Mouse (Mus musculus): Measurements from ENCODE around the gene Epn3. TPM values are rescaled to one million over a fixed set of nuclear protein-coding genes. Genes with fewer than 3 reads are reported as not detected.

Epn3 gene
- polyA plus RNA-seq, 1 experiment from 2014 or later, result 0.78 TPM

DNA sequence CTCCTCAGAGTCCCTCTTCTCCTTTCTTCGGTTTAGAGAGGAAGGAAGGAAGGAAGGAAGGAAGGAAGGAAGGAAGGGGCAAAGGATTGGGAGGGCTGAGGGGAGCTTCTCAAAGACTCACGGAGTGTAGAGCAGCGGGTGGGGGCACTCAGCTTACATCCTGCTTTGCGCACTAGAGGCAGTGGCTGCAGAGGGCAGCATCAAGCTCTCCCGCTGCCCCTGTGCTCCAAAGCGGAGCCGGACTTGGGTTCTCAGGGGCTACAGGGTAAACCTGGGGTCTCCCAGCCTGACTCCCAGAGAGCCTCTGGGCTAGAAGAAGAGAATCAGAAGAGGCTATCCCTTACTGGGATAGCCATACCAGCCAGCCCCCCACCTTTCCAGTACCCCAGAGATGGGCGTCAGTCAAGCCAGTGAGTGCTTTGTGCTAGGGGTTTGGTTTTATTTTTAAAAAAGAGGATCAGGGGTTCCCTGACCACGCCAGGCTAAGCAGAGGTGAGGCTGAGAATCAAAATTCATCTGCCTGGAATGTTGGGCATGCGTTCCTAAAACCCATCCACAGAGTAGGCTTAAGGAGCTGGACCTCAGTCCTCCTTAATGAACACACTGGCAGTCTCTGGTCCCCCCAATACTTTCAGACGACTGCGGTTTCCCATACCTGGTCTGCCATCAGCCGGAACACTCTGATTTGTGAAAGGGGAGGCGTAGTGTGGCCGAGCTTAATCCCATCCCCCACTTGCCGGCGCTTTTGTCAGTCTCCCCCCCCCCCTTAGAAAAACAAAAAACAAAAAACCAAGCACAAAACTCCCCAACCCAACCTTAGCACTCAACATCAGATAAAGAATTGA lies 27.8 kb downstream of the Epn3 start:
- no peak for DNase-seq (ENCODE audit: low spot score)

- no peak for DNase-seq (ENCODE audit: low spot score)
Measured at GRCm38 (mm10) chr11:94470391-94470790, 29.4 kb downstream of the Epn3 start.

GRCm38 (mm10) chr11:94469136-94470064 lies 30.4 kb downstream of the Epn3 start:
- no peak for DNase-seq (ENCODE audit: low spot score)

DNA sequence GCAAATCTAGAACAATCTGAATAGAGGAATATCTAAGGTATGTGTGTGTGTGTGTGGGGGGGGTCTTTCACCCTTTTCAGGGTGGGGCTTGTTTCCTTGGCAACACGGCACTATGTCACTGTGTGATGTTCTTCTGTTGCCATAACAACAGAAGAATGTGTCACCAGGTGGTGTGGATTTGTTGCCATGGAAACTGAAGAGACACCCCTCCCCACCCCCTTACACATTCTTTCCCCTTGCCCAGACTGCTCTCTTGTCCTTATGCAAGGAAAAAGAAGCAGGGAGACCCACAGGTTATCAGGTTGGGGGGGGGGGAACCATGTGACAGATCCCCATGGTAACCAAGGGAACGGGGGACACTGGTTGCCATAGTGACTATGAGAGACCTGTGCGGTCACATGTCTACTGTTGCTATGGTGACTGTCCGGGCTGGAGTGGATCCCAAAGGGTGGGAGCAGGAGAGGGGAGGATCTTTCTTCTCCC lies 31.2 kb downstream of the Epn3 start:
- no peak for DNase-seq (ENCODE audit: low spot score)

DNA sequence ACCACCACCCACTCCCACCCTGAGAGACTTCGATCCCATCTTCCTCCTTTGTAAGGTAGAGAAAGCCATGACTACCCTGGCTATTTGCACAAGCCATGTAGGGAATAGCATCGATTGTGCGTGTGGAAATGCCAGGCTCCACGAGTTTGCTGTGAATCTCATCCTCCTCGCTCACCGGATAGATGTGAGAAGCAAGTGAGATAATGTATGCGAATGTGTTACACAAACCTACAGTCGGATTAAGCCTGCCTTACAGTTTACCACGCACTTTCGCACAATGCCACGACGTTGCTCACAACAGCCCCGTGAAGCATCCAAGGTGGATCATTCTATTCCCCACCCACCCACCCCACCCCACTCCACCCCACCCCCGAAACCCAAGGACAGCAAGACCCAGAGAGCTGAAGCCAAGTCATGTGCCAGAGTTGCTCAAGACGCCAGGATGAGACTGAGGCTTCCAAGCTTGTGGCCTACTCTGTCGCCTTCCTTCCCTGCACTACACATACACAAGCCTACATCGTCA lies 33.4 kb downstream of the Epn3 start:
- no peak for DNase-seq (ENCODE audit: low spot score)

DNA sequence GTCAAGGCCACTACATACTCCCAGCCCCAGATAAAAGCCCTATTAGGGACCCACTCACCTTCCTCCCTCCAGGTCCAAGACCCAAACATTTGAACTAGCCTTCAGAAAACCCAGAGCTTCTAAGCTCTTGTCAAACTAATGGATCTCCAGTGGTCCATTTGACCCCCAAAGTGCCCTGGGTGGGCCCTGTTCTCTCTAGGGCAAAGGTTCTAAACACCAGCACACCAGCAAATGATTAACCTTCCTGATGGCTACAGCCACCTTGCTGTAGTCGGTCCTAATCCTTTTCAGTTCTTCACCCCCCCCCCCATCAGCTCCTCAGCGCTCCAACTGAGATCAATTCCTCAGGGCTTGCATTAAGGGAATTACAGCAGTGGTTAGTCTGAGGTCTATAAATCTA lies 35.6 kb downstream of the Epn3 start:
- no peak for DNase-seq (ENCODE audit: low spot score)

- DNase-seq (ENCODE audit: low spot score), result no peak
Measured at GRCm38 (mm10) chr11:94461856-94462255, 37.9 kb downstream of the Epn3 start.

- DNase-seq (ENCODE audit: low spot score), result no peak
Measured at GRCm38 (mm10) chr11:94457001-94457400, 42.8 kb downstream of the Epn3 start.

GRCm38 (mm10) chr11:94456347-94456746 lies 43.4 kb downstream of the Epn3 start:
- no peak for DNase-seq (ENCODE audit: low spot score)

DNA sequence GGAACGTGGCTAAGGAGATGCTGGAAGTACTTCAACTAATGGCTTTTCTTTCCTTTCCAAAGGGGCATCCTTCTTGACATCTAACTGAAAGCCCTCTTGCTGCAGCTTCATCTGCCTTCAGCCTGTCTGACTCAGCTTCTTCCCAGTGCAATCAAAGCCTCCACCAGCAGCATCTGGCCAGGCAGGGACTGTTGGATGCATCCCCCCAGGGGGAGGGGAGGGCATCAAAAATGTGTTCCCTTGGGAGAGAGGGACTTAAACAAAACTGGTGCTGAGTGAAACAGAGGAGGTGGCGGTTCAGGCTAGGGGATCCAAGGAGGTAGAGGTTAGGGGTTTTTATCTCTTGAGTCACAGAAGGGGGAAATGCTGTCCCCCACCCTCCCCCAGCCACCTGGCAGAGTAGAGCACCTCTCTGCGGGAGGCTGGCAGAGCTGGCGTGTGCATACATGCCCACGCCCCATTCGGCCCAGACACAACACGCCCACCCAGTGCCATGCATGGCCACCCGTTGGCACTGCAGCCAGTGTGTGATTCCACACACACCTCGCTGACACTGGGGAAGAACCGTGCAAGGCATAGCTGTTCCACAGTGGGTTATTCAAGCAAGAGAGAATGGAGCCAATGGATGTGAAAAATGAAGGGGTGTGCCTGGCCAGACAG lies 44.5 kb downstream of the Epn3 start:
- no peak for DNase-seq (ENCODE audit: low spot score)

GRCm38 (mm10) chr11:94454756-94455155 lies 45.0 kb downstream of the Epn3 start:
- no peak for DNase-seq (ENCODE audit: low spot score)

DNA sequence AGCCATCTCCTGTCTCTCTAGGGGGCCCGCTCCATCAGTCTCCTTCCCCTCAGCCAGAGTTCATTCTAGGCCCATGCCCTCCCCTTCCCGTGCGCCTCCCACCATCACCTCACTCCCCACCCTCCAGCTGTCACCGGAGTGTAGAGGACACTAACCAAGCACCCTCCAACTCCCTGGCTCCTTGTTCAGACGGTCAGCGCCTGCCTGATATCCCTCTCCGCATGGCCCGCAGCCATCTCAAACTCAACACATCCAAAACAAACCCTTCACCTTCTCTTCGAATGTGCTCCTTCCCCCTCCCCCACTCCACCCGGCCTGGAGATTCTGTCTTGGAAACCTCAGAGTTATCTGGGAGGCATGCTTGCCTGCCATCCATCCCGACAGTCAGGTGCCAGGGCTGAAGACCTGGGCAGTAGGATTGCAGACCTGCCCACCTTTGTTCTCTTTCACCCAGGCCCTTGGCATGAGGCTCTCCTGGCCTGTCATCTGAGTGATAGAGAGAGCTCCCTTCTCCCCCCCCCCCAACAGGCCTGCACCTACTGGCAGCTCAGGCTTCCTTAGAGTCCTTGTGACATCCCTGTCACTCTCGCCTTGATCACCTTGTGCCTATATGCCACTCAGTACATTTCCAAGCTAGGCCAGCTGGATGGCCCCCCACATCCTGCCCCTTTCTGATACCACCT lies 48.5 kb downstream of the Epn3 start:
- no peak for DNase-seq (ENCODE audit: low spot score)

DNA sequence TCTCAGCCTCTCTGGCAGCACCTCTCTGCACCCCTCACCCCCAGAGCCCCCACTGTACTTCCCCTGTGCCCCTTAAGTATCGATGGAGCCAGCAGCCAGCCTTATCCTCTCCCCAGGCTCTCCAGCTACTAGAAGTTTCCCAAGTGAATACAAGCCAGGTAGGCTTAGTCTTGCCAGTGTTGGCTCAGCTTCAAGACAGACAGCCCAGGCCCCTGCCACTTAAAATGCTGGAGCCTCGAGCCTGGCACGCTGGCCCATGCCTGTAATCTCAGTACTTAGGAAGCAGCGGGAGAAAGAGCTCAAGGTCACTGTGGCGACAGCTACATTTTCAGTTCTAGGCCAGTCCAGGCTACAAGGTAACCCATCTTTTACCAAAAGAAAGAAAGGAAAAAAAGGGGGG lies 49.9 kb downstream of the Epn3 start:
- no peak for DNase-seq (ENCODE audit: low spot score)

DNA sequence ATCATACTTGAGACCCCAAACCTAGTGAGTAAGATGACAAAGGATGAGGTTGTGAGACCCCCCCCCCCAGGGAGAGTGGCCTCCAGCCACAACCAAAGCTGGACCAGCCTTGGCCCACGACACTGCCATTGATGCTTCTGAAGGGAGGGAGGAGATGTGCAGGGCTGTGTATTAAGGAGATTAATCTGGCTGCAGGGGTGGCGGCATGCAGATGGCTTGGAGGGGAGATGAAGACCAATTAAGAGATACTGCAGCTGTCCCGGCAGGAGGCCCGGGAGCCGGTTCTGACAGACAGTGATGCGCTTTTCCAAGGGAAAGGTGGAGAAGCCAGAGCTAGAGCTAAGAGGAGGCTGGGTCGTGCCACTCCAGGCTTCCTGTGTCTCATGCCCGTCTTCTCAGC lies 50.5 kb downstream of the Epn3 start:
- DNase-seq (ENCODE audit: low spot score), result no peak

DNA sequence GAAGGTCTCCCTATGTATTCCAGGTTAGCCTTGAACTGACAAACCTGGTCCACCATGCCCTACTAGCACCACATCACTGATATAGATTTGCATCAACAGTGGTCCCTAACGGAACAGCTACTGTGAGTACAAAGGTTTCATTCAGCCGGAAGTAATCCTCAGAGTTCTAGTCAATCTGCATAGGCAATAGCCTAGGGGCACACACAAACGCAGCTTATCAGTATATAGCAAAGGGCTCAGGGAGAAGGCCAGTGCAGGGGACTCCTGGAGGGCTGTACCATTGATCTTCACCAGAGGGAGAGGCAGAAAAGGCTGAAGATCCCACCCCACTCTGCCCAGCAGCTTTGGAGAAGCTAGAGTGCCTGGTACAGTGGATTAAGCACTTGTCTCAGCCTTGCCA lies 52.8 kb downstream of the Epn3 start:
- DNase-seq (ENCODE audit: low spot score), result no peak

GRCm38 (mm10) chr11:94445300-94445699 lies 54.5 kb downstream of the Epn3 start:
- DNase-seq (ENCODE audit: low spot score), result no peak

GRCm38 (mm10) chr11:94444829-94445228 lies 54.9 kb downstream of the Epn3 start:
- no peak for DNase-seq (ENCODE audit: low spot score)

GRCm38 (mm10) chr11:94441752-94442151 lies 58.0 kb downstream of the Epn3 start:
- no peak for DNase-seq (ENCODE audit: low spot score)

DNA sequence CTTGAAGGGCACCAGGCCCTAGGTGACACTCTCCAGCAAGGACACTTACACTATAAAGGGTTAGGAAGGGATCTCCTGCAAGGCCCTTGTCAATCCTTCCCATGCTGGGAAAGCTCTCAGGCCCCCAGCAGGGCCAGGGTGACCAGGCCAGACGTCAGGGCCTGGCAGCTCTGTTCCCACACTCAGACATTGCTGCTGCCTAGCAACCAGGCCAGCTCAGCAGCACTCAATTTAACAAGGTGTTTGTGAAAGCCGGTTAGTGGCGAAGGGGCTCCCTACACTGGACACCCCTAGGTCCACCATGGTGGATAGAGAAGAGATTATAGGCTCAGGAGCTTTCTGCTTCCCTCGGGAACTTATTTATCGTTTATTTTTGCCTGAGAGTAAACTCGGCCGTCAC lies 58.7 kb downstream of the Epn3 start:
- no peak for DNase-seq (ENCODE audit: low spot score)

- DNase-seq (ENCODE audit: low spot score), result no peak
Measured at GRCm38 (mm10) chr11:94440421-94440820, 59.4 kb downstream of the Epn3 start.
